Mouse (Mus musculus) liver, postnatal 0 days (tissue): ENCODE data around the gene Ccdc74a.

ENCODE experiments used
- CTCF ChIP-seq: sonication (generic); IDR thresholded peaks from 2 replicates; pipeline ENCODE4 v1.5.1; 2016; ENCODE audit warnings: antibody characterized with exemption, low read depth
- EP300 ChIP-seq: IDR thresholded peaks from 2 replicates; pipeline ENCODE4 v1.6.1; 2016; ENCODE audit warnings: antibody characterized with exemption, low read depth, mild to moderate bottlenecking

- no peak for TF ChIP-seq EP300
- TF ChIP-seq CTCF: no peak
These were observed 23.6 kb downstream of the Ccdc74a start for GRCm38 (mm10) chr16:17669886-17670285.
